Mouse (Mus musculus) liver, adult 2 months (tissue): ENCODE data around the gene Ttc21a.

Experiments
- CTCF ChIP-seq: fragments of 200-500 bp; IDR thresholded peaks from 2 replicates; pipeline ENCODE4 v1.5.1; 2011; ENCODE audit warnings: low read depth, low read length, control low read depth
- POLR2A ChIP-seq: fragments of 200-500 bp; IDR thresholded peaks from 2 replicates; pipeline ENCODE4 v1.6.1; 2011; ENCODE audit warnings: low read length, control low read depth; ENCODE audit not compliant: insufficient read depth; ENCODE audit errors: extremely low read depth

DNA sequence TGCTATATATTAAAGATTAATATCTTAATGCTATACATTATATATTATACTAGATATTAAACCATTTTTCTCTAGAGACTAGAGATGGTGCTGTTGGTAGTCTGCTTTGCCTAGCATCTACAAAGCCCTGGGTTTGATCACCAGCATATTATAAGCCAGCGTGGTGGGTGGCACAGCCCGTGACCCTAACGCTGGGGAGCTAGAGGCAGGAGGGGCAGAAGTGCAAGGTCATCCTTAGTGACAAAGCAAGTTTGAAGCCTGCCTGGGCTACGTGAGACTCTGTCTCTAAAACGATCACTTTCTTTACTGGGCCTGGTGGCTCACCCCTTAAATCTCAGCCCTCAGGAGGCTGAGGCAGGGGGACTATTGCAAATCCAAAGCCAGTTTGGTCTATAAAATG, 65.5 kb downstream of the Ttc21a start:
- TF ChIP-seq POLR2A, result no peak
- TF ChIP-seq CTCF, result no peak
